Mouse (Mus musculus) liver, postnatal 0 days (tissue): ENCODE results near the gene Itpr1.

Experiments
- CTCF ChIP-seq: sonication (generic); IDR thresholded peaks from 2 replicates; pipeline ENCODE4 v1.5.1; 2016; ENCODE audit warnings: antibody characterized with exemption, low read depth
- EP300 ChIP-seq: IDR thresholded peaks from 2 replicates; pipeline ENCODE4 v1.6.1; 2016; ENCODE audit warnings: antibody characterized with exemption, low read depth, mild to moderate bottlenecking

DNA sequence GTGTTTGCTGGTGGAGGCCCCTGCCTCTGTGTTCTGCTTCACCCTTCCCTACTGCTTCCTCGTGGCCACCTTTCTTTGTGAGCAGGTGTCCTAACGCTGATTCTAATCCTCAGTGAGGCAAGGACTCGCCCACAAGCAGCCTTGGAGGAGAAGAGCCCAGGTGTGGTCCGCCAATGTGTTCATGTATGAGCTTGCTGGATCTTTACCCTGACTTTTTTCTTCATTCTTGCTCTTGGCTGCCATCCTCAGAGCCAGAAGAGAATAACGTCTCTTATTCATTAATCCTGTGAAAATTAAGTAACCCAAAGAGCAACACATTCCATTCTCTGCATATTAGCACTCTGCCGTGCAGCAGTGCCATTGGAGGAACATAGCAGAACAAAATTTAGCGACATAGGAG, 161.1 kb downstream of the Itpr1 start:
- TF ChIP-seq CTCF (no peak; the same call in 1 of the 2 replicates), EP300 (no peak)
